Mouse (Mus musculus) forebrain, embryonic 11.5 days (tissue): ENCODE data around the gene Spdya. TPM values are rescaled to one million over a fixed set of nuclear protein-coding genes. Genes with fewer than 3 reads are reported as not detected.
"Not testable (repeated sequence)": the region's sequence is repeated elsewhere in the genome, so short reads cannot be mapped to it uniquely, and the experiment has no call there.

Source experiments
- ATAC-seq: fragments of 200-750 bp; cut with Nextera tagmentation; replicated peaks from 2 replicates; pipeline ENCODE4 v1.8.0; 2017; ENCODE audit warnings: moderate TSS enrichment; ENCODE audit not compliant: low FRiP score
- DNase-seq: peaks from one replicate; pipeline ENCODE4 v3.0.0-alpha.2; 2017; ENCODE audit warnings: low spot score
- H3K27ac ChIP-seq: fragments of 300-500 bp; sonication (generic); 2 replicates; pipeline ENCODE4 v1.5.1; 2014; ENCODE audit warnings: low read depth, low read length
- H3K27me3 ChIP-seq: fragments of 300-500 bp; sonication (generic); 2 replicates; pipeline ENCODE4 v1.6.1; 2014; ENCODE audit warnings: mild to moderate bottlenecking, low read length, mixed read lengths; ENCODE audit not compliant: control insufficient read depth, insufficient read depth
- H3K36me3 ChIP-seq: fragments of 300-500 bp; sonication (generic); 2 replicates; pipeline ENCODE4 v1.6.1; 2014; ENCODE audit warnings: mild to moderate bottlenecking, low read length, moderate library complexity, mixed read lengths; ENCODE audit not compliant: control insufficient read depth, insufficient read depth
- H3K4me1 ChIP-seq: fragments of 300-500 bp; sonication (generic); replicated peaks from 2 replicates; pipeline ENCODE4 v1.6.1; 2014; ENCODE audit warnings: low read length, mixed read lengths; ENCODE audit not compliant: control insufficient read depth, insufficient read depth
- H3K4me2 ChIP-seq: fragments of 300-500 bp; sonication (generic); 2 replicates; pipeline ENCODE4 v1.6.1; 2014; ENCODE audit warnings: low read depth, mild to moderate bottlenecking, low read length, moderate library complexity, mixed read lengths; ENCODE audit not compliant: severe bottlenecking
- H3K4me3 ChIP-seq: fragments of 300-500 bp; sonication (generic); 2 replicates; pipeline ENCODE4 v1.5.1; 2014; ENCODE audit warnings: low read depth, low read length
- H3K9ac ChIP-seq: fragments of 300-500 bp; sonication (generic); 2 replicates; pipeline ENCODE4 v1.6.1; 2014; ENCODE audit warnings: low read length
- H3K9me3 ChIP-seq: fragments of 300-500 bp; sonication (generic); 2 replicates; pipeline ENCODE4 v1.6.1; 2016; ENCODE audit warnings: low read length, mixed read lengths; ENCODE audit not compliant: control insufficient read depth
- WGBS: fragments of 180-500 bp; shearing (Covaris S2); extraction: QIAGEN DNeasy Blood & Tissue Kit; methylation state at CpG from one replicate; pipeline ENCODE4 v1.1.7; 2014; 5-methylcytosine and 5-hydroxymethylcytosine counted together
- polyA plus RNA-seq: library from polyadenylated mRNA; unstranded; fragments of >200 nt; fragmentation: Nextera tagmentation; extraction: Ambion mirVana; gene quantifications from 2 replicates; pipeline ENCODE4 v1.2.1, GENCODE M21; 2014

Spdya gene
- polyA plus RNA-seq, result 1.3 and 2.2 TPM in 2 replicates

DNA sequence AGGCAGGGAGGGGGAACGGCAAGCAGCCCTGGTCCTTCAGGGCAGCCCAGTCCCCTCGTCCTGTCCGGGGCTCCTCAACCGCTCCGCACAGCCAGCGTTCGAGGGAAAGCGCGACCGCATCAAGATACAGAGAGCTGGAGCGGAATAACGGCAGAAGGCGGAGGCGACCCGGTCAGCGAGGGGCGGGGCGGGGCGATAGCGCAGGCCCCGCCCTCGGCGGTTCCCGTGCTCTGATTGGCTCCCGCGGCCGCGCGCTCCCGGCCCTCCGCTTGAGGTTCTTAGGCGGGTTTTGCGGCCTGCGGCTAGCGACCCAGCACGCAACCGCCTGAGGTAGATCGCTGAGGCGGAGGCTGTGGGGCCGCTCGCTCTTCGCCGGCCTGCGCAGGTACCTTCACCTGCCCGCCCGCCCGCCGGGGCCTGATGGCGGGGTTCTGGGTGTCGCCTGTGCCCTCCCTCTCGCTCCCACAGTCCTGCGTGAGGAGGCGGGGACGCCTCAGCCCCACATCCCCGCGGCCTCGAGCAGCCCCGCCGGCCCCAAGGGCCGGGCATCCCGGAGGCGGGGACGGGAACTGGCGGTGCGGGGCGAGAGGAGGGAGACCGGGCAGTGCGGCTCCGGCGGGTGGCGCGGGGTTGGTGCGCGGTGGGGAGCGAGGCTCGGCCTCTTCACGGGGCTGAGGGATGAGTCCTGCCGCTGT, at the start of gene Spdya:
Gene Spdya, plus strand, starts transcription at position 305 of the 695 bp plus-strand sequence.
- no peaks in the 10 kb centered on the region for H3K36me3 ChIP-seq
- peaks cover 4% of the 10 kb centered on the region; the same call in 1 of the 2 replicates for H3K4me1 ChIP-seq
- H3K27me3 ChIP-seq, result peaks cover 7% of the 10 kb centered on the region
- WGBS, result under 1% methylated on average over 71 of the region's 78 CpGs
- DNase-seq (peak; percentile 95), ATAC-seq (peak; percentile 95)
- H3K27ac ChIP-seq, result 0 out of 2 replicates have a peak within 1 kb of the TSS, but pooled peaks have one; percentile 25
- H3K9ac ChIP-seq, result peak within 1 kb of the TSS; percentile 90
- peak within 1 kb of the TSS; percentile 99 for H3K4me2 ChIP-seq
- H3K4me3 ChIP-seq, result peak within 1 kb of the TSS; percentile 64
- H3K9me3 ChIP-seq, result no peaks in the 10 kb centered on the region

DNA sequence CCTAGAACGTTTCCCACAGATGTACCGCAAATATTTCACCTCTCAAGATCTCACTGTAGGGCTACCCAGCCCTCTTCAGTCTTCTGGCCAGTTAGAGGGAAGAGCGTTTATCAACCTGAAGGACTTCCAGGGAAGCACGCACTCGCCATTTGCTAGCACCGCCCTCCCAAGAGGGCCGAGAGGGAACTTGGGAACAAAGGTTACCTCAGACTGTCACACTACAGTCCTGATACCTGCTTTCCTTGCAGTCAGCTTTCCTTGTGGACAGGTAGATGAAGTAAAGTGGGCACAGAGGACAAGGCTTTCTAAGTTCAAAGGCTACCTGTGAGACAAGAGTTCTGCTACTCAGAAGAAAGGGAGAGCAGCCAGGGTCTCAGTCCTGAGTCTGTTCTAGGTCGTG, 45.0 kb upstream of the Spdya start:
- WGBS, result 90% methylated on average over 8 of the region's 8 CpGs
- no peak for ATAC-seq
- peaks cover 5% of the 10 kb centered on the region; the same call in 1 of the 2 replicates for H3K36me3 ChIP-seq

DNA sequence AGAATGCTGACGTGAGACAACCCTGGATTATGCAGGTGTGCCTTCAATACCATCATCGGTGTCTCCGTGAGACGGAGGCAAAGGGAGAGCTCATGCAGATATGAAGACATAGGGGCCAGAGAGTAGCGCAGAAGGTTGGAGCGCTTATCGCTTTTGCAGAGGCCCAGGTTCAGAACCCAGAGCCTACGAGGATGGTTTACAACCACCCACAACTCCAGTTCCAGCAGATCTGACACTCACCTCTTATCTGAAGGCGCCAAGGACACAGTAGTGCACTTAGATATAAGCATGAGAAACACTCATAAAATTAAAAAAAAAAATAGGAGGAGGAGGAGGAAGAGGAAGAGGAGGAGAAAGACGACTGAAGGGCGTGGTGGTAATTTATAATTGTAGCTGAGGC, 41.6 kb upstream of the Spdya start:
- Histone ChIP-seq H3K4me1 (no peaks in the 10 kb centered on the region), H3K4me2 (no peak overlapping the region), H3K27me3 (no peaks in the 10 kb centered on the region), H3K9me3 (no peaks in the 10 kb centered on the region), H3K27ac (no peak overlapping the region), H3K36me3 (peaks cover 3% of the 10 kb centered on the region; the same call in 1 of the 2 replicates), H3K9ac (no peak overlapping the region), H3K4me3 (no peak overlapping the region)
- 96% methylated on average over 11 of the region's 11 CpGs for WGBS
- no peak for ATAC-seq
- no peak for DNase-seq

More for the DNA sequence above, 45.0 kb upstream of the Spdya start:
- H3K4me1 ChIP-seq, result no peaks in the 10 kb centered on the region
- no peaks in the 10 kb centered on the region for H3K27me3 ChIP-seq
- H3K9ac ChIP-seq, result no peak overlapping the region
- DNase-seq, result no peak
- H3K4me2 ChIP-seq, result no peak overlapping the region
- H3K27ac ChIP-seq, result no peak overlapping the region
- H3K4me3 ChIP-seq, result no peak overlapping the region
- no peaks in the 10 kb centered on the region for H3K9me3 ChIP-seq

DNA sequence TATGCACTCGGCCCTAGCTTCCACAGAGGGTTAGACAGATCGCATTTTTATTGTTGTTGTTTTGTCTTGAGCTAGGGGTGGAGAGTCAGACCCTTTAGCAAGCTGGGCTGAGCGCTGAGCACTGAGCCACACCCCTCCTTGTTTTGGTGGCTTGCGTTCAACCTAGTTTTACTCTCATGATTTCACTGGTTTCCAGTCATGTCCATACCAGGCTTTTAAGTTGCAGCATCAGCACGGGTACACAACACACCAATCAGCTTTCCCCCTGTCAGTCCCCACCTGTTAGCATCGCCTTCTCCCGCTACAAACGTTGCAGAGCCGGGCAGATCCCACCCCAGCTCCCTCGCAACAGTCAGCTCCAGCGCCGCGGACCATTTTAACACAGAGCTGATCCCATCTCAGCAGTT, 25.6 kb upstream of the Spdya start:
- peak; percentile 35; the same call in 1 of the 2 replicates for ATAC-seq
- under 1% methylated on average over 13 of the region's 13 CpGs for WGBS
- no peaks in the 10 kb centered on the region; the same call in 1 of the 2 replicates for H3K36me3 ChIP-seq
- H3K4me3 ChIP-seq, result peak overlapping the region; percentile 58
- H3K27me3 ChIP-seq, result no peaks in the 10 kb centered on the region
- peak overlapping the region; percentile 98 for H3K27ac ChIP-seq
- H3K4me1 ChIP-seq, result peaks cover 2% of the 10 kb centered on the region; the same call in 1 of the 2 replicates
- H3K9ac ChIP-seq, result peak overlapping the region; percentile 79
- H3K9me3 ChIP-seq, result no peaks in the 10 kb centered on the region
- peak overlapping the region; percentile 56 for H3K4me2 ChIP-seq
- DNase-seq, result no peak

DNA sequence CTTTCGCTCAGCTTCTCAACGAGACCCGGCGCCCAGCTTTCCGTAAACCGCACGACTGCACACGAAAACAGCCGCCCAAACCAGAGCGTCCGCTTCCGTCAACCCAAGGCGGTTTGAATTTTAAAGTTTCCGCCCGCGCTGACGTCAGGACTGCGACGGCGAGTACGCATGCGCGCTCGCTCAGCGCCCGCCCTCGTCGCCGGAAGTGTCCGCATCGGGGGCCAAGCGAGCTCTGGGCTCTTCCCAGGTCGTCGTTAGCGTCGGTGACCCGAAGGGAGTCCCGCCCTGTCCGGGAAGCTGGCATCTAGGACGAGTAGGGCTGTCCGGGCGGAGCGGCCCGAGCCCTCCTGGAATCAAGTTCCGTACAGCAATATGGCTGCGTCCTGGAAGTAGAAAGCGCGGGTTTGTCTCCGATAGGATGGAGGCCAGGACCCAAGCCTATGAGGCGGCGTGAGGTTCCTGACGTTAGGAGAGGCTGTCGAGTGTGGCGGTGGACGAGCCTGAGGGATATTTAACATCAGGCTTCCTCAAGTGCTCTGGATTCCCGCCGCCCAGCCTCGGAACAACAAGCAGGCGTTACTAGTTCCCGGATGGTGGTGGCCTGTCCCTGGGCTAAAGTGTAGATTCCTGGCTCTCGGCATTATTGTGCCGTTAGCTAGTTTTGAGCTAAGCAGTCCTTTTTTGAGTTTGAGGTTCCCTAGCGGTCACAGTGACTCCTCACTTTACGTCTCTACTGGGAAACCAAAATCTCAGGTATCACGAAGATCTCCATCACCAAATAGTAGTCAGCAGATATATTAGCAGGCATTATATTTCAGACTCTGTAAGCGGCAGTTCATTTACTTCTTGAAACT, 24.9 kb upstream of the Spdya start, which contains the start of gene Ndc80:
Gene Ndc80, minus strand, starts transcription at position 147 of the 854 bp plus-strand sequence.
- H3K4me3 ChIP-seq, result peak within 1 kb of the TSS; percentile 58
- ATAC-seq (peak; percentile 98), DNase-seq (peak; percentile 96)
- H3K9ac ChIP-seq, result peak within 1 kb of the TSS; percentile 79
- no peaks in the 10 kb centered on the region for H3K36me3 ChIP-seq
- H3K4me1 ChIP-seq, result peaks cover 2% of the 10 kb centered on the region; the same call in 1 of the 2 replicates
- under 1% methylated on average over 66 of the region's 66 CpGs for WGBS
- no peaks in the 10 kb centered on the region for H3K9me3 ChIP-seq
- no peaks in the 10 kb centered on the region for H3K27me3 ChIP-seq
- H3K4me2 ChIP-seq, result peak within 1 kb of the TSS; percentile 56
- peak within 1 kb of the TSS; percentile 98 for H3K27ac ChIP-seq

DNA sequence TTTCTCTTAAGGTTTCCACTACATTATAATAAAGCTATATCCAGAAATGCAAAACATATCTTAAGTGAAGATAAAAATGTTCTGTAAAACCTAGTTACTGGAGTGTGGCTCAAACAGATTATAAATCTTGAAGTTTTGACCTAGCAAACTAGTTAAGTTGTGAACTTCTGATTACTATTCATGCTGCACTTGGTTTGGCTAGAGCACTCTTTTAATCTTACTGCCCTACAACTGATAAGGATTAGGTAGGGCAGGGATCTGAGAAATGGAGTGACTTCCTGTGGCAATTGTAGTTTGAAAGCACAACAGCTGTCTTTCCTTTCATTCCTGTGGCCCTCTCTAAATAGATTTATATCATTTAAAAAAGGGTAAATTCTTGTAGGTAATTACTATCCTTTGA, 23.8 kb upstream of the Spdya start:
- no peaks in the 10 kb centered on the region for H3K36me3 ChIP-seq
- H3K9ac ChIP-seq, result no peak overlapping the region

DNA sequence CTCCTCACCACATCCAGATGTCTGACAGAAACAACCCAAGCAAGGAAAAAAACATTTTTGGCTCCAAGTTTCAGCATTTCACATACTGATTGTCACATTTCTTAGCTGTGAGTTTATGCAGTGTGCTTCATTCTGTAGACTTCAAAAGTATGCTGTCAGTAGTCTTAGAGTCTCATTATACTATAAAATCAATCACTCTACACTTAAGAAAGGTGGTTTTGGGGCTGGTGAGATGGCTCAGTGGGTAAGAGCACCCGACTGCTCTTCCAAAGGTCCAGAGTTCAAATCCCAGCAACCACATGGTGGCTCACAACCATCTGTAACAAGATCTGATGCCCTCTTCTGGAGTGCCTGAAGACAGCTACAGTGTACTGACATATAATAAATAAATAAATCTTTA, 16.3 kb upstream of the Spdya start:
- H3K4me3 ChIP-seq, H3K27ac ChIP-seq, ATAC-seq, H3K4me1 ChIP-seq, H3K9me3 ChIP-seq, DNase-seq, H3K4me2 ChIP-seq, H3K9ac ChIP-seq, H3K36me3 ChIP-seq, H3K27me3 ChIP-seq: not testable (repeated sequence)
- WGBS, result 75% methylated on average over 1 of the region's 1 CpGs

More for the DNA sequence above, 23.8 kb upstream of the Spdya start:
- peaks cover 2% of the 10 kb centered on the region; the same call in 1 of the 2 replicates for H3K4me1 ChIP-seq
- no peak for DNase-seq
- H3K9me3 ChIP-seq, result no peaks in the 10 kb centered on the region
- no peak overlapping the region for H3K4me2 ChIP-seq
- H3K27ac ChIP-seq, result no peak overlapping the region
- H3K4me3 ChIP-seq, result no peak overlapping the region
- H3K27me3 ChIP-seq, result no peaks in the 10 kb centered on the region
- no peak for ATAC-seq

DNA sequence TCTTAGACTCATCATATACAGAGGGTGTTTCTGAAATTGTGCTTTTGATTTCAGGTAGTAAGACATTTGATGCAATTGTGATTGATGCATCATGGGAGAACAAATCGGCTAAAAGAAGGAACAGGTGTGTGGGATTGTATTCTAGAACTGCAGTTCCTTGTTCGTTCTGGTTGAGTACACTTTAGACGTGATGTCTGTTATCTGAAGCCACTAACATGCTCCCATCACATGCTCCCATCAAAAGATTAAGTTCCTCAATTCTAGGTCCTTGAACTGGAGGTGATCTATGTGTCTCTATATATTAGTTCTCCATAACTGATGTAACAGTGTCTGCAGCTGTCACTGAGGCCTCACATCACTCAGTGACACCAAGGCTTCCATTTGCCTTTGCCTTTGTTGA, 14.7 kb upstream of the Spdya start:
- DNase-seq (no peak), ATAC-seq (no peak)
- Histone ChIP-seq H3K4me3 (no peak overlapping the region), H3K27me3 (no peaks in the 10 kb centered on the region), H3K9me3 (no peaks in the 10 kb centered on the region), H3K9ac (no peak overlapping the region), H3K36me3 (no peaks in the 10 kb centered on the region), H3K4me2 (no peak overlapping the region), H3K27ac (no peak overlapping the region), H3K4me1 (no peaks in the 10 kb centered on the region)
- 86% methylated on average over 3 of the region's 3 CpGs for WGBS
